Mouse (Mus musculus) hindbrain, embryonic 13.5 days (tissue): ENCODE results near the gene Gm5901. TPM values are rescaled to one million over a fixed set of nuclear protein-coding genes. Genes with fewer than 3 reads are reported as not detected.

Source experiments
- ATAC-seq: fragments of 200-750 bp; cut with Nextera tagmentation; 2 replicates; pipeline ENCODE4 v1.8.0; 2017; ENCODE audit warnings: moderate TSS enrichment; ENCODE audit not compliant: low FRiP score
- H3K27ac ChIP-seq: fragments of 300-500 bp; sonication (generic); 2 replicates; pipeline ENCODE4 v1.5.1; 2015; ENCODE audit warnings: inconsistent platforms, mild to moderate bottlenecking, moderate library complexity
- H3K27me3 ChIP-seq: fragments of 300-500 bp; sonication (generic); 2 replicates; pipeline ENCODE4 v1.6.1; 2015; ENCODE audit warnings: mild to moderate bottlenecking, inconsistent platforms
- H3K36me3 ChIP-seq: fragments of 300-500 bp; sonication (generic); 2 replicates; pipeline ENCODE4 v1.6.1; 2015; ENCODE audit warnings: mild to moderate bottlenecking, inconsistent platforms
- H3K4me1 ChIP-seq: fragments of 300-500 bp; sonication (generic); replicated peaks from 2 replicates; pipeline ENCODE4 v1.6.1; 2015; ENCODE audit warnings: inconsistent platforms
- H3K4me2 ChIP-seq: fragments of 300-500 bp; sonication (generic); 2 replicates; pipeline ENCODE4 v1.6.1; 2015; ENCODE audit warnings: inconsistent platforms, mild to moderate bottlenecking, moderate library complexity
- H3K4me3 ChIP-seq: fragments of 300-500 bp; sonication (generic); 2 replicates; pipeline ENCODE4 v1.5.1; 2015; ENCODE audit warnings: mild to moderate bottlenecking, inconsistent platforms
- H3K9ac ChIP-seq: fragments of 300-500 bp; sonication (generic); 2 replicates; pipeline ENCODE4 v1.6.1; 2015; ENCODE audit warnings: mild to moderate bottlenecking, inconsistent platforms
- H3K9me3 ChIP-seq: fragments of 300-500 bp; sonication (generic); 2 replicates; pipeline ENCODE4 v1.6.1; 2016; ENCODE audit warnings: inconsistent platforms
- WGBS: fragments of 180-500 bp; shearing (Covaris S2); methylation state at CpG from one replicate; pipeline ENCODE4 v1.1.7; 2015; 5-methylcytosine and 5-hydroxymethylcytosine counted together
- polyA plus RNA-seq: library from polyadenylated mRNA; unstranded; fragments of >200 nt; fragmentation: Nextera tagmentation; extraction: Ambion mirVana; gene quantifications from 2 replicates; pipeline ENCODE4 v1.2.1, GENCODE M21; 2015

Gene Gm5901
- polyA plus RNA-seq, 1 experiment from 2014 or later = not detected

GRCm38 (mm10) chr7:105373976-105374375 lies 862 bp upstream of the Gm5901 start:
- Histone ChIP-seq H3K27me3 (no peaks in the 10 kb centered on the region), H3K9ac (no peak overlapping the region), H3K36me3 (peaks cover 70% of the 10 kb centered on the region), H3K4me1 (no peaks in the 10 kb centered on the region), H3K9me3 (no peaks in the 10 kb centered on the region), H3K4me3 (no peak overlapping the region), H3K27ac (no peak overlapping the region), H3K4me2 (no peak overlapping the region)
- no peak for ATAC-seq
- 95% methylated on average over 3 of the region's 3 CpGs for WGBS

GRCm38 (mm10) chr7:105380329-105380728 lies 5.5 kb downstream of the Gm5901 start:
- Histone ChIP-seq H3K27me3 (no peaks in the 10 kb centered on the region), H3K27ac (no peak overlapping the region), H3K4me3 (no peak overlapping the region), H3K9me3 (no peaks in the 10 kb centered on the region), H3K36me3 (peaks cover 89% of the 10 kb centered on the region), H3K9ac (no peak overlapping the region), H3K4me1 (no peaks in the 10 kb centered on the region), H3K4me2 (no peak overlapping the region)
- WGBS = 96% methylated on average over 3 of the region's 3 CpGs
- ATAC-seq = no peak

DNA sequence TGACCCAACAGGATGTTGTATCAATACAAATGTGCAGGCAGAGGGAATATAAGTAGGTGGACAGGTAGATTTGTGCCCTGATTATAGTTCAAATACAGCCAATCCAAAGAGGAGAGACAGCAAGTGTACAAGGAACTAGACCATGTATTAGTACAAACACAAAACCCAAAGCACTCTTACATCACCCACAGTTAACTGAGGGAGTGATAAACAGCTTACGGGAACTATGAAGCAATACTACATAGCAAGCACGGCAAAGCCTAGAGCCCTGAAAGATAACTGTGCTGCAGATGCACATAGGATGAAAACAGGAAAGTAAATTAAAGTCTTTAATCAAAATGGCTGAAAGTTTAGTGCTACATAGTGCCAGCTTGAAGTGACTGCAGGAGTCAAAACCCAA lies 12.9 kb downstream of the Gm5901 start:
- ATAC-seq = no peak
- Histone ChIP-seq H3K27ac (no peak overlapping the region), H3K4me2 (no peak overlapping the region), H3K9ac (no peak overlapping the region), H3K9me3 (no peaks in the 10 kb centered on the region), H3K27me3 (no peaks in the 10 kb centered on the region), H3K4me3 (no peak overlapping the region), H3K36me3 (peaks cover 71% of the 10 kb centered on the region), H3K4me1 (no peaks in the 10 kb centered on the region)
- 100% methylated on average over 2 of the region's 2 CpGs for WGBS

GRCm38 (mm10) chr7:105390236-105390635 lies 15.4 kb downstream of the Gm5901 start:
- H3K4me3 ChIP-seq = no peak overlapping the region
- H3K36me3 ChIP-seq = peaks cover 46% of the 10 kb centered on the region
- no peak for ATAC-seq
- no peak overlapping the region for H3K4me2 ChIP-seq
- 96% methylated on average over 2 of the region's 2 CpGs for WGBS
- H3K9me3 ChIP-seq = no peaks in the 10 kb centered on the region
- H3K27me3 ChIP-seq = no peaks in the 10 kb centered on the region
- H3K9ac ChIP-seq = no peak overlapping the region
- no peak overlapping the region for H3K27ac ChIP-seq
- H3K4me1 ChIP-seq = 0 out of 2 replicates have a peak, but pooled peaks cover 4% of the 10 kb centered on the region

GRCm38 (mm10) chr7:105394606-105395005 lies 19.8 kb downstream of the Gm5901 start:
- Histone ChIP-seq H3K4me1 (peaks cover 19% of the 10 kb centered on the region), H3K27ac (no peak overlapping the region), H3K27me3 (no peaks in the 10 kb centered on the region), H3K4me2 (no peak overlapping the region), H3K9ac (no peak overlapping the region), H3K36me3 (peaks cover 6% of the 10 kb centered on the region), H3K9me3 (no peaks in the 10 kb centered on the region), H3K4me3 (no peak overlapping the region)
- 87% methylated on average over 1 of the region's 1 CpGs for WGBS
- no peak for ATAC-seq

GRCm38 (mm10) chr7:105395131-105395820 lies 20.4 kb downstream of the Gm5901 start:
- Histone ChIP-seq H3K36me3 (no peaks in the 10 kb centered on the region; the same call in none of the 2 replicates), H3K4me3 (no peak overlapping the region), H3K27me3 (no peaks in the 10 kb centered on the region), H3K9ac (no peak overlapping the region), H3K4me2 (no peak overlapping the region), H3K4me1 (peaks cover 19% of the 10 kb centered on the region), H3K9me3 (no peaks in the 10 kb centered on the region), H3K27ac (no peak overlapping the region)
- ATAC-seq = no peak

DNA sequence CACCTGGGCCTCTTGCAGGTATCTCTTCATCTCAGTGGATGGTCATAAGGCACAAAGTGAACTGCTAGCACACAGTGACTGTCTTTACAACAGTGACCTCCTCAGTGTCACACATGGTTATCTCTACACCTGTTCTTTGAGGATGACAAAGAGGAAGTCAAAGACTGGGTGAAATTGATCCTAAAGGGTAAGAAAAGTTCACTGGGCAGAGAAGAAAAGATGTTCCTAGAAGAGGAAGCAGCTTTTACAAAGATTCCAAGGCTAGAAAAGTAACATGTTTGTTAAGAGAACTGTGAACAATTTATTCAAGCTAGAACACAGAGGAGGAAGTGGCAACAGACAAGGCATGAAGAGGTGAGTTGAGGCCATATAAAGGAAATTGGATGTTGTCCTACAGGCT lies 21.3 kb downstream of the Gm5901 start:
- no peaks in the 10 kb centered on the region; the same call in none of the 2 replicates for H3K36me3 ChIP-seq
- H3K4me1 ChIP-seq = peaks cover 24% of the 10 kb centered on the region
- no peak overlapping the region for H3K4me3 ChIP-seq
- H3K9ac ChIP-seq = no peak overlapping the region
- no peaks in the 10 kb centered on the region for H3K27me3 ChIP-seq
- no peak overlapping the region for H3K27ac ChIP-seq
- no peak overlapping the region for H3K4me2 ChIP-seq
- no peak for ATAC-seq
- H3K9me3 ChIP-seq = no peaks in the 10 kb centered on the region

- peak overlapping the region; percentile 72 for H3K27ac ChIP-seq
- H3K4me3 ChIP-seq = peak overlapping the region; percentile 60
- H3K9me3 ChIP-seq = no peaks in the 10 kb centered on the region
- ATAC-seq = no peak
- H3K4me1 ChIP-seq = peaks cover 26% of the 10 kb centered on the region
- H3K27me3 ChIP-seq = no peaks in the 10 kb centered on the region
- WGBS = under 1% methylated on average over 25 of the region's 25 CpGs
- peak overlapping the region; percentile 87 for H3K4me2 ChIP-seq
- H3K36me3 ChIP-seq = no peaks in the 10 kb centered on the region; the same call in none of the 2 replicates
- H3K9ac ChIP-seq = peak overlapping the region; percentile 86
Measured at GRCm38 (mm10) chr7:105399058-105399934, 24.5 kb downstream of the Gm5901 start.

- Histone ChIP-seq H3K9ac (peak within 1 kb of the TSS; percentile 86), H3K9me3 (no peaks in the 10 kb centered on the region), H3K27me3 (no peaks in the 10 kb centered on the region), H3K4me1 (peaks cover 23% of the 10 kb centered on the region), H3K36me3 (no peaks in the 10 kb centered on the region; the same call in none of the 2 replicates), H3K4me3 (peak within 1 kb of the TSS; percentile 60), H3K27ac (peak within 1 kb of the TSS; percentile 77), H3K4me2 (peak within 1 kb of the TSS; percentile 87)
- peak; percentile 99 for ATAC-seq
- WGBS = under 1% methylated on average over 55 of the region's 55 CpGs
Measured at GRCm38 (mm10) chr7:105399935-105400624, 25.2 kb downstream of the Gm5901 start, which contains the start of gene Fam160a2. Gene Fam160a2, minus strand, starts transcription at chr7:105400054.

DNA sequence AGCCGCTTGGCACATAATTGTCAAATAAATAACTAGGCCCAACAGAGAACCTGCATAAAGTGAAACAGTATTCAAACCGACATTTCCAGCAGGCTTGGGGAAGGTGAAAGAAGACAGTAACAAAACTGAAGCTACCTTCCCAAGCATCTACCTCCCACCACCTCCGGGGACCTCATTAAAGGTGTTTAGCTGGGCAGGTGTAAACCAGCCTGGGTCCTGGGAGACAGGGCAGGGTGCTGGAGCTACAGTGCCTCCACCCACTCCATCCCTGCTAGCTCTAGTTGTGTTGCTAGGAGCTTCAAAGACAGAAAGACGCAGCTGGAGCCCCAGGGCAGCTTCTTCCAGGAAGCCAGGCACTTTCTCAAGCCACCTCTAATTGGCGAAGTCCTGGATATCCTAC lies 29.4 kb downstream of the Gm5901 start, which contains the start of gene Cnga4:
TSS of gene Cnga4 (plus strand) at position 301 of the 400 bp plus-strand sequence.
- no peak within 1 kb of the TSS for H3K27ac ChIP-seq
- WGBS = 83% methylated on average over 5 of the region's 5 CpGs
- H3K9ac ChIP-seq = no peak within 1 kb of the TSS
- H3K36me3 ChIP-seq = no peaks in the 10 kb centered on the region
- H3K4me1 ChIP-seq = peaks cover 10% of the 10 kb centered on the region
- no peaks in the 10 kb centered on the region for H3K9me3 ChIP-seq
- H3K4me2 ChIP-seq = no peak within 1 kb of the TSS
- H3K27me3 ChIP-seq = no peaks in the 10 kb centered on the region
- no peak within 1 kb of the TSS for H3K4me3 ChIP-seq
- ATAC-seq = no peak

DNA sequence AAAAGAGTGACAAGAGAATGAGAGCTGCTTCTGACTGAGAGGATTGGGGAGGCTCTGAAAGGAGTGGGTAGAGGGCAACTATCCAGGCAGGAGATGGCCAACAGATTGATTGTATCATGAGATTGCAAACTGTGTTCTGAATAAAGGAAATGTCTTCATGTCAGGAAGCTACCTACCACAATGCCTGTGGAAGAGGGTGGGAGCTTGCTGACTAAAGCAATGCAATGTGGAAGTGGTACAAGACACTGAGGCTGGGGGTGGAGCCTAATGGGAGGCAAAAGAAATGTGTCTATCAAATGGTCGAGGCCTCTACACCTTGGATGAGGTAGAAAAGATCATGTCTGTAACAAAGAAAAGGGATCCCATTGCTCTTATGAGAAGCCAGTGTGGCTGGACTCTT lies 31.5 kb downstream of the Gm5901 start:
- Histone ChIP-seq H3K4me1 (0 out of 2 replicates have a peak, but pooled peaks cover under 1% of the 10 kb centered on the region), H3K4me2 (no peak overlapping the region), H3K4me3 (no peak overlapping the region), H3K27me3 (no peaks in the 10 kb centered on the region), H3K9me3 (no peaks in the 10 kb centered on the region), H3K27ac (no peak overlapping the region), H3K9ac (no peak overlapping the region), H3K36me3 (no peaks in the 10 kb centered on the region)
- 67% methylated on average over 1 of the region's 1 CpGs for WGBS
- ATAC-seq = no peak
